Mouse (Mus musculus) ES-E14 (cell line): ENCODE measurements at regions not wholly inside any gene's neighbourhood (a gene's known extent, or its start where the extent isn't known, plus 50 kb on each side); places are given as distances from the start of the nearest gene placed in this dataset.

Experiments used
- CHD2 ChIP-seq: IDR thresholded peaks from 2 replicates; pipeline ENCODE4 v1.6.1; 2014; ENCODE audit warnings: mild to moderate bottlenecking, low read depth, low read length, inconsistent platforms
- HCFC1 ChIP-seq: IDR thresholded peaks from 2 replicates; pipeline ENCODE4 v1.6.1; 2012; ENCODE audit warnings: low read length, inconsistent platforms, borderline replicate concordance; ENCODE audit not compliant: insufficient read depth
- MAFK ChIP-seq: IDR thresholded peaks from 2 replicates; pipeline ENCODE4 v1.6.1; 2014; ENCODE audit warnings: mild to moderate bottlenecking, low read depth, low read length, inconsistent platforms; ENCODE audit not compliant: insufficient read depth
- ZC3H11A ChIP-seq: IDR thresholded peaks from 2 replicates; pipeline ENCODE4 v1.6.1; 2012; ENCODE audit warnings: low read depth, mild to moderate bottlenecking, inconsistent platforms, low read length, borderline replicate concordance
- ZNF384 ChIP-seq: IDR thresholded peaks from 2 replicates; pipeline ENCODE4 v1.6.1; 2012; ENCODE audit warnings: low read depth, low read length, inconsistent platforms

DNA sequence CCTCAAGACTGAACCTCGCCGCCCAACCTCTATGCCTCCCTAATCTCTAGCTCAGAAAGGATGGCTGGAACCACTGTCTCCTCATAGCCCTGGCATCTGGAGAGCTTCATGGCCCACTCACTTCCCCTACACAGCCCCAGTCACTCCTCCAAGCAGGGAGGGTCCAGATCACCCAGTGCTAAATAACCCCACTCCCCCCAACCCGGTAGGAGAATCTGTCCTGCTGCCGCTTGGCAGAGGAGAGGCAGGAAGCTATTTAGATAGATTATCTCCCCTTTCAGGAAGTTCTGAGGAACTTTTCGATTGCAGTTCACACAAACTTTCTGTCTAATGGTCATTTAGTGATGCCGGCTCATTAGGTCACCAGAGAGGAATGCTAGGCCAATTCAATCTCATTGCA lies 196.9 kb downstream of the Sox9 start:
- TF ChIP-seq CHD2 = no peak
- no peak for TF ChIP-seq ZNF384
- TF ChIP-seq ZC3H11A = no peak
- no peak for TF ChIP-seq MAFK
- no peak for TF ChIP-seq HCFC1
